Mouse (Mus musculus): ENCODE results near the gene Myo1a.

Gene Myo1a

DNA sequence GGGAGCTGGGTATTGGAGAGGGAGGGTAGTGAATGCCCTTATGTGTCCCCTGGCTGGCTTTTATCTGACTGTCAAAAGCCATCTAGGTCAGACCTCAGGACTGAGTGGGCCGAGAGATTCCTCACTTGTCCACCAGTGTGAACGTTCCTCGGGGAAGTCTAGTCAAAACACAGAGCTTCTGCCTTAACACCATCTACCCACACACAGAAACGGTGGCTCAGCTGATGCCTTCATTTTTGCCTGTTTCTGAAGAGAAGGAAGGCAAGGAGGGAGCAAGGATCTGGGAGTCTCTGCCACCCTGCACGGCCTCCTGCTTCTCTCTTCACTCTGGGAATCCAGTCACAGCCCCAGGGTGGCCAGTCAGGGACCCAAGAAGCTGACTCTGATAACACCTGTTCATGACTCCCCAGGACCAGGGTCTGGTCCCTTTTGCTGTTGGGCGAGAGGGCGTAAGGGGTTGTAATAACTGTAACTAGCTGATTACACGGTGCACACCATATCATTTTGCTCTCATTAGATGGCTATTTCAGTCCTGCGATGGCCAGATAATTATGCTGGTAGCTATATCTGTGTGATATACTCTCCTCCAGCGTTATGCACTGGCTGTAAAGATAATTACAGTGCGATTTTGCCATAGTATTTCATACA is 25.4 kb downstream of the Myo1a start:
- no peak for DNase-seq

DNA sequence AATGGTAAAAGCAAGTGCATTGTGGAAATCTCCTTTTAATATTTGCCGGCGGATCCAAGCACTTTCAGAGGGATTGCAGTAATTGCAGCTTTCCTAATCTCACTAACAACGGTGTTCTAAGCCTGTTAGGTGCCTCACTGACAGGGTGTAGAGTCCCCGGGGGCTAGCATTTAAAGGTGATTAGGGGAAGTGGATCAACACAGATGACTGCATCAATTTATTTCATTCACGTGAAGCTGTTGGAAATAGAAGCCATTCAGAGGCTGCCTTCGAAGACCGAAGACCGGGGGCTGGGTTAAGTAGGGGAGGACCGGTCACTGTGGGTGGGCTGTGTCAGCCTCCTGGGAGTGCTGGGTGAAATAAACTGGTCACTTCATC is 26.0 kb downstream of the Myo1a start:
- DNase-seq, result no peak

DNA sequence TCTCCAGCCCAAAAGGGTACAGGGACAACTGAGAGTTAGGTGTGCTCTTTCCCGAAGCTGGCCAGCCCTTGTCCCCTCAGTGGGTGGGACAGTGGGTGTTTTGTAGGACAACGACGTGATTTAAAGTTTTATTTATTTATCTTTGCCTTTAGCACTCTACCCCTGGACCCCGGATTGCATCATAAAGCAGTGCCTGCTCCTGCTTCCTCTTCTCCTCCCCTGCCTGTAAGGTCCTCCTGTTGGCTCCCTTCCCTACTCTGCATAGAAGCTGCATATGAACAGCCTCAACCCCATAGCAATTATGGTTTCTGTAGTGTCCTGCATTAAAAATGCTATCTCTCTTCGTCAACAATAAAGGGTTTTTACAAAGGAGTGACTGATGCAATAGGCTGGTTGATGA is 26.4 kb downstream of the Myo1a start:
- DNase-seq, result no peak

DNA sequence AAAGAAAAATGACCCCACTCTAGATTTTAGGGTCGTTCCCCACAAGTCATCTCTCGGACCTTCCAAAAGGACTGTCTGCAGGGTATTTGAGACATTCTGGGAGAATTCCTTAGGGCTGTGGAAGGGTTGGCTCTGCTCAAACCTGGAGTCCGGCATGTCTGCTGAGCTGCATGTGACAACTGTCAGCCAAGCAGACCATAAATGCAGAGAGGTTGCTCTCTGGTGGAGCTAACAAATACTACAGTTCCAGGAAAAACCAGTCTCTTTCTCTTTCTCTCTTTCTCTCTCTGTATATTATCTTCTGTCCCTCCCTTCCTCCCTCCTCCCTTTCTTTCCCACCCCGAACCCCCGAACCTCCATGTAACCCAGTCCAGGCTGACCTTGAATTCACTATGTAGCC is 29.5 kb downstream of the Myo1a start:
- DNase-seq, result no peak

DNA sequence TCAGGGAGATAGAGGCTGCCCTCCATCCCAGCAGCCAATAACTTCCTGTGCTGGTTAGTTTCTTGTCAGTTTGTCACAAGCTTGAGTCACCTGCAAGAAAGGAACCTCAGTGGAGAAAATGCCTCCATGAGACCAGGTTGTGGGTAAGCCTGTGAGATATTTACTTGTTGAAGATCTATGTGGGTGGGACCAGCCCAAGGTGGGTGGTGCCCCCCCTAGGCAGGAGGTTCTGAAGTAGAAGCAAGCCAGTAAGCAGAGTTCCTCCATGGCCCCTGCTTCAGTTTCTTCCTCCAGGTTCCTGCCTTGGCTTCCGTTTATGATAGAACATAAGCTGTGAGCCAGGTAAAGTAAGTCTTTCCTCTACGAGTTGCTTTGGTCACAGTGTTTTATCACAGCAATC is 31.3 kb downstream of the Myo1a start:
- DNase-seq, result no peak

DNA sequence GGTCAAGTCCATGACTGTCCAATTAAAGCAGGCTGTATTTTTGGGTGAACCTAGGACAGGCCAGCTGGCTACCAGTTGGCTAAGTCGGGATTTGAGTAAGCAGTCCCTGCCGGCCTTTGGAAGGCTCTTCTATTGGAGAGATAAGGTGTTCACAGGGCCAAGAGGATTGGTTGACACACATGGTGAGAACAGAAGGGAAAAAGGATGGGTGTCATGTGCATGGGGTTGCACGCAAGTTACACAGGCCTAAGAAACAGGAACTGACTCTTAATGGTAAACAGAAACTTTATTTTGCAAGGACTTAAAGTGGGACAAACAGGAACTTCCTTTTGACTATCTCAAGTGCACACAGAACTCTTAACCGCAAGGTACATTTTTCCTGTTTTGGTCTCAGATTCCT is 31.9 kb downstream of the Myo1a start:
- no peak for DNase-seq

DNA sequence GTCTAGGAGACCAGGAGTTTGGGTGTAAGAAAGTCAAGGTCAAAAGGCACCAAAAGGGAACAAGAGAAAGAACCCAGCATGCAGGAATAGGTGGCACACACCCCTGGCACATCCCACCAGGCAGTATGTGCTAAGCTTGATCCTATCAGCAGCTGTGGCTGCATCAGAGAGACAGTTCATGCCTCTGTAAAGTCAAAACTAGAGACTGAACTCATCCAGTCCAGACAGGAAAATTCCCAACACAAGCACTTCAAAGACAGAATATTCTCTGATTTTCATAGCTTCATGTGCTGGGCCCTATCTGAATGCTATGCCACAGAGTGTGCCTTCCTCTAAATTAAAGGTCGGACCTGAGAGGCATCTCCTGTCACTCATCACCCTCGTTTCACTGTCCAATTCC is 32.6 kb downstream of the Myo1a start:
- no peak for DNase-seq

DNA sequence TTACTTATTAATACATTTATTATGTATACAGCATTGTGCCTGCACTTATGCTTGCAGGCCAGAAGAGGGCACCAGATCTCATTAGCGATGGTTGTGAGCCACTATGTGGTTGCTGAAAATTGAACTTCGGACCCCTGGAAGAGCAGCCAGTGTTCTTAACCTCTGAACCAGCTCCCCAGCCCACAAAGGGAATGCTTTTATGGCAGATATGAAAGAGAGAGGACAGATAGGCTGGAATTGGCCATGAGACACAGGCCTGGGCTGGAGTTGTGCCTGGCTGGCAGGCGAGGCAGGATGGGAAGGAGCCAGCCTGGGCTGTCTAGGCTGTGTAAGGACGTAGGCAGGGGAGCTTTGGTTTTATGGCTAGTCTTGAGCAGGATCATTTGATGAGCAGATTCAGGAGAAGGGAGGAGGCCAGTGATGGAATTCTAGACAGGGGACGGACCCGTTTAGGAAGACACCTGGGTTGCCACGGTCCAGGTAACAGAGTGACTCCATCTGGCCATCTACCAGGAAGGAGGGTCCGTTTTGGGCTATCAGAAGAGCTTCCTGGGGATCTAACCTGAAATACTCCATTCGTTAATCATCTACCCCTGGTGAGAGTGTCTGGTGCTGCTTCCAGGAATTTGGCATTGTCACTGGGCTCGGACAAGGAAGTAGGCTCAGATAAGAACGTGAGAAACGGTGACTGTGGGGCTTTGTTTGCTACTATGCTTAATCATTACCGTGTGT is 33.3 kb downstream of the Myo1a start:
- peak; percentile 42 to 43 for DNase-seq

DNA sequence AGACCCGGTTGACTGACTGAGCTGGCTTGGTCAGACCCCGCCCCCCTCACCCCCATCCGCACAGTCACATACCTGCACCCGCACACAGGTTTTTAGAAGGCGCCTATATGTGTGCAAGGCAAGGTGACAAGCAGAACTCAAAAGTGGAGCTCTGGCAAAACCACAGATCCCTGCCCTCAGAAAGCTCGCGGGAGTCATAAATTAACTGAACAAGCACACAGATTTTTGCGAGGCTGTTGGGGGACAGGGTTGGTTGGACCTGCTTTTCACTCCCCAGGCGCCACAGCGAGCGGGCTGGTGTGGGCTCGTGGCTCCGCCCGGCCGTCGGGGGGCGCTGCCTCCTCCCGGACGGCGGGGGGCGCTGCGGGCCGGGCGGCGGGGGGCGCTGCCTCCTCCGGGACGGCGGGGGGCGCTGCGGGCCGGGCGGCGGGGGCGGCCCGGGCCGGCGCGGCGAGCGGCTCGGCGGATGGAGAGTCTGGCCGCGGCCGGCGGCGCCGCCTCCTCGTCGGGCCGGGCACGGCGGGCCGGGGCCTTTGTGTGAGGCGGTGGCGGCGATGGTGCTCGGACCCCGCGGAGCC is 34.2 kb downstream of the Myo1a start, which contains the start of gene Zbtb39:
Zbtb39 (plus strand) TSS at position 456 of the 578 bp plus-strand sequence.
- DNase-seq, result peak; percentile 71 to 88

DNA sequence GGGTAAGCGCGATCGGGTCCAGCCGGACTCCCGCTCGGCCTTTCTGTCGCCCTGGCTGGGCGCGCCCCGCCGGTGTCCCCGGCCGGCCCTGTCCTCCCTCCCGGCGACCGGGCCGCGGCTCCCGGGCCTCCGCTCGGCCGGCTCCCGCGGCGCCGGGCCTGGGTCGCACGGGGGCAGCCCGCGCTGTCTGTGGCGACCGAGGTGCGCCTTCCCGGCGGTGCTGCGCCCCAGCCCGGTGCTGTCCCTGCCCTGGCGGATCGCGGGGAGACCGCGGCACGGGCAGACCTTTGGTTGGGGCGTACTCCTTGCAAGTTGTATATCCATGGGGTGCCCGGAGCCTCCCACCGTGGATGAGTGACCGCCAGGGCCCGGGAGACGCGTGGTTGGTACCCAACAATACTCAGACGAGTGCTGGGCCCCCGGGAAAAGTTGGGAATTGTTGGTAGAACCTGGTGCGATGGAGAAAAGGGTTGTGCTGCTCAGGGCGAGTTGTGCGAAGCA is 34.7 kb downstream of the Myo1a start:
- peak in 1 of 2 experiments; percentile 31 for DNase-seq

DNA sequence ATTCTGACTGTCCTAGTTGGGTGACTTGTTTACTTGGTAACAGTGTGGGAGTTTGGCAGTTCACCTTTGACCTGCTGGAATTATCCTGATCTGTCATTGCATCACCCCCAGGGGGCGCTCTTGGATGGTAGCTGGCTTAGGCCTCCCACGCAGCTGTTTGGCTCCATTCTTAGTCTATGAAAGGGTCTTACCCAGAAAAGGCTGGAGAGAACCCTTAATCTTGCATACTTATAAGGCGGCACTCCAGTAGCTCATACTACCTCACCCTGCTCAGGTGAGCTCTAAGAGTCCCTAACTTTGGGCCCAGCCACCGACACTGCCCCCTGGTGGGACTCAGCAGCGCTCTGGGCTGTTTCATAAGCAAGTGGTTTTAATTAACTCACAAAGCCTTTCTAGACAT is 39.7 kb downstream of the Myo1a start:
- DNase-seq, result peak in 1 of 2 experiments; percentile 36

DNA sequence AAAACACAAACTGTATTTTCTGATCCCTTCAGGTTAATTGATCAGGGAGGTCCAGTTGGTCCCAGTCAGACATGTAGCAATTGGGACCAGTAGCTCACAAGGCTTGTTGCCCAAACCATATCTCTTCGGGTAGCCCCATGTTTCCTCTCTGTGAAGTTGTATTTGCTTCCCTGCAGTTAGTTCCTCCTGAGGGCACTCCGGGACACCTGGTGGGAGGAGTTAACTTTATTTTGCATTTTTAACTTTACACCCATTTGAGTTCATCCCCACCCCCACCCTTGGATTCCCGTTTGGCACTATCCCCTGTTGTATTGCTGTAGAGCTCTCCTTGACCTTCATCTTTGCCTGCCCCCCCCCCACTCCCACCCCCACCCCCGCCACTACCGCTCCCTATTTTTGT is 40.9 kb downstream of the Myo1a start:
- no peak for DNase-seq

DNA sequence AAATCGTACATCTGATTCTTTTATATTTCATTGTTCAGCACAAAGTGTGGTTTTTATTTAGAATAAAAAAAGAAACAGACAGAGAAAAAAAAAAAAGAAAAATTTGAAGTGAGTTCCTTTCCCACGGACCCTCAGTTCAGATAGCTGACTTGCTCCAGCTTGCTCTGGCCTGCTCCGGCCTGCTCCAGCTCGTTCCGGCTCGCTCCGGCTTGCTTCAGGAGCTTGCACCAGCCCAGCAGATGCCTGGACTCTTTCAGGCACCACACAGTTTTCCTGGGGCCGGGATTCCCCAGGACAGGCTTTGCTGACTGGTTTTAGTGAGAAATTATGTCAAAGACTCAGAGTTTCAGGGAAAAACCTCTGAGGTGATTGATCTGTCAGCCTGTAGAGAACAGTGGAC is 42.3 kb downstream of the Myo1a start:
- no peak for DNase-seq

DNA sequence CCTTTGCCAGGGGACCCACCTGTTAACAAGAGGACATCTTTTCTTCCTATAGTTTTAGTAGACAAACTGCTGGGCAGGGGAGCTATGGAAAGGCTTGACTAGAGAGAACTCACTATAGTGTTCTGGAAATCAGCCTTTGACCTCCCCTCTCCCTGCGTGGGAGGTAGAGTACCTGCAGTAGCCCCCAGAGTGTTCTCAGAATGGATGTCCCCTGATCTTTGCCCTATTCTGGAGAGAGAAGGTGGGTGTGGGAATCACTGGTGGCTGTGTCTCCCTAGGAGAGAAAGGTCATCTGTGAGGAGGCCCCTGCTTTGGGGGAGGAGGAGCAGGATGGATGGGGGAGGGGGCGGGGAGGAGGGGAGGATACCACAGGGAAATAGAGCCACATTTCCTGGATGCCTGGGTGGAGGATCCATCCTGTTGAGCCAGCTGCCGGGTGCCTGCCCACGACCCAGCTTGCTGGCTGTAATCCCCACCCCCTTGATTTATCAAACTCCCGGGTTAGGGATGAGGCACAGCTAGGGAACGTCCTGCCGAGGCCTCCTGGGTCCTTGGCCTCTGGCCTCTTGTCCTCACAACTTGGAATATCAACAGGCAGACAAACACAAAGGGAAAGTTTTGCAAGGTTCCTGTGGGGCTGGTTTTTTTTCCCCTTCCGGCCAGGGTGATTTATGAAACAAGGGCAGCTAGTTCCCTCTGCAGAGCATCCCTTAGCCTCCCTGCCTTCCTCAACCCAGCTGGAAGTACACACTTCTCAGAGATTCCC is 44.1 kb downstream of the Myo1a start:
- DNase-seq, result no peak

DNA sequence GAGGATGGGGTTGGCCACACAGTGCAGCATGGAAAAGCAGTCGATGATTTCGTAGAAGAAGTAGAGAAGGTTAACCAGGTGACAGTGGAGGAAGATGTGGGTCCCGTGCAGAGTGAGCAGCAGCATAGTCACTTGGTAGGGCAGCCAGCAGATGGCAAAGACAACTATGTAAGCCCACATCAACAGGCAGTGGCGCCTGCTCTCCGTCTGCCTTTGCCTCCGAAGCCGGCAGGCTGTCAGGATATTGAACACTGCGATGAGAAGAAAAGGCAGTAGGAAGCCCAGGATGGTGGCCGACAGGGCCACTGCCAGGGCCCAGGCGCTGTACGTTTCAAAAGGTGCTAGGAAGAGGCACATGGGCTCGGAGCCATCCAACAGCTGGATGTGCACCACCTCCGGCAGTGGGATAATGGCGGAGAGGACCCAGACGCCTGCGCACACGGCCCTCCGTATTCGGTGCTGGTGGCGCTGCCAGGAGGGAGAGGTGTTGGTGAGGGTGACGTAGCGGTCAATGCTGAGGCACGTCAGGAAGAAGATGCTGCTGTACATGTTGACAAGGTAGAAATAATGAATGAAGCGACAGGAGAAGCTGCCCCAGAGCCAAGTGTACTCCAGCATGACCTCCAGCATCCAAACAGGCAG is 45.3 kb downstream of the Myo1a start:
- DNase-seq, result peak in 1 of 2 experiments; percentile 23

DNA sequence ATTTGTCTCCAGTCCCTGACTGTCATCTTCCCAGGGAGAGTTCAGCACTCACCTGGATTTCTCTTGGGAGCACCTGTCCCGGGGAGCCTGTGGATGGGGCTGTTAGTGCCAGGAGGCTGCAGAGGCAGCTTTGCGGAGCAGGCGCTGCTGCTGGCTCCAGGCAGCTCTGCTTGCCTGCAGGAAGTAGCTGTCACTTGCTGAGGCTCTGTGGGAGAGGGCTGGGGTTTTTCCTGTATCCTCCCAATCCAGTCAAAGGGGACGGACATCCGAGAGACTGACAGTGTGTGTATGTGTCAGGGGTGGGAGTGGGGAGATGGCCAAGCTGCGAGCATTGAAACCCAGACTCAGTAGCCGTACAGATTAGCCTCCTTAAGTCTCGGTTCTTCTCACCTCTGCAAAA is 46.6 kb downstream of the Myo1a start, which contains the start of gene Gpr182:
Gpr182 (minus strand) TSS at position 185 of the 400 bp plus-strand sequence.
- DNase-seq, result no peak

DNA sequence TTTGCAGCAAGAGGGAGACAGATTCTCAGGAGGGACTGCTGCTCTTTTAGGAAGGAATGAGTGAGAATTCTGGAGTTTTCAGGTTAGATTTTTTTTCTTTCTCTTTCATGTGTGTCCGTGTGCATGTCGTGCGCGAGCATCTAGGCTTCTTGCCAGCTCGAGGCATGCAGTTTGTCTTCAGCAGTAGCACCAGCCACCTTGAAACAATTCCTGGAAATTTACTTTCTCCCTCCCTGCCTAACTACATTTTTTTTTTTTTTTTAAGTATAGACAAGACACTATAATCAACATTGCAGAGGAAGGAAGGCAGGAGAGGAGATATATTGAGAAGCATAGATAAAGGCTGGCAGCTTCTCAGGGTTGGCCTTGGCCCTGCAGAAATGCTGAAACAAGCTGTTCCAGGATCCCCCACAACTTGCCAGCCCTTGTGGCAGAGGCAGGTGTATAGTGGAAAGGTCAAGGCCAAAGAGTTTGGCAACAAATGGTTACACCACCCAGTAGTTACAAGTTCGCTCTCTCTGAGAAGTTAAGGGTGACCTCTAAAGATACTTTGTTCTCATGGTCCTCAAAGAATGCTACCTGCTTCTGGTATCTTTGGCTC is 49.7 kb downstream of the Myo1a start:
- no peak for DNase-seq

DNA sequence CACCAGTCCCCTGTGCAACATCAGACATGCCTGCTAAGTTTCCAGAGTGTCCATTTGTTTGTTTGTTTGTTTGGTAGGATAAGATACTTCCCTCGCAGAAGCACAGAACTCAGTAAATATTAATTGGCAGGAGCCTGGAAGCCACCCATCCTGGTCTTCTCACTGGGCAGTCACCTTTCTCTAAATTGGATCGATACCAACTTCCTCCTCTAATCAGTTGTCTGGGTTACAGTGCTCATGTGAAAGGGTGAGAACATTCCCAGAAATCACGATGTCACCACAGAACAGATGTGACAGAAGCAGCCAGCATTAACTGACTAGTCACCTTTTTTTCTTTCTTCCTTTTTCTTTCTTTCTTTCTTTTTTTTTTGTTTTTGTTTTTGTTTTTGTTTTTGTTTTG is 50.3 kb downstream of the Myo1a start:
- DNase-seq, result no peak

DNA sequence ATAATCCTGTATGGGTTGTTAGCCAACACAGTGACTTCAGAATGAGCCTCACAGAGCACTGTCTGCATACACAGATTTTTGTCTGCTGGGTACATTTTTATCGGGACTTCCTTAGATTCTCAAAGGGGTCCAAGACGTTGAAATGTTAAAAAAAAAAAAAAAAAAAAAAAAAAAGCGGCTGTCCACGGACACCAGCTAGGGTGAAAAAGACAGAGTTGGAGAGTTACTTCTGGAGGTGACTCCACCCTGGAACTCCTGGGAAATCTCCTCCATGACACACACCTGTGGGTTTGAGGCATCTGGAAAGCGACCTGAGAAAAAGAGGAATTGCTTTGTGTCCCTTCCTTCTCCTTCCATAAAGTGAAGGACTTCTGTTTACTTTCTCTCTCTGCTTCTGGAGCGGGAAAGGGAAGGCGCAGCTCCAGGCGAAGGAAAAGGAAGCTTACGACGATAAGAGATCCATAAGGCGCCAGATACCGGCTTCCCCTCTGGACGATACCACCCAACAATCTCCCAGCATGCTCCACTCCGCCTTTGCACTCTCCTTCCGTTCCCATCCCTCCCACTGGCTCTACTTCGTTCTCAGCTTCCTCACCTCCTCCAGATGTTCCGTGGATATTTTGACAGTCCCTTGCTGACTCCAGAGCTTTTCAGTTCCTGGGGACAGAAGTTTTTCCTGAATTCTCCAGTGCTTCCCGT is 50.9 kb downstream of the Myo1a start:
- no peak for DNase-seq

DNA sequence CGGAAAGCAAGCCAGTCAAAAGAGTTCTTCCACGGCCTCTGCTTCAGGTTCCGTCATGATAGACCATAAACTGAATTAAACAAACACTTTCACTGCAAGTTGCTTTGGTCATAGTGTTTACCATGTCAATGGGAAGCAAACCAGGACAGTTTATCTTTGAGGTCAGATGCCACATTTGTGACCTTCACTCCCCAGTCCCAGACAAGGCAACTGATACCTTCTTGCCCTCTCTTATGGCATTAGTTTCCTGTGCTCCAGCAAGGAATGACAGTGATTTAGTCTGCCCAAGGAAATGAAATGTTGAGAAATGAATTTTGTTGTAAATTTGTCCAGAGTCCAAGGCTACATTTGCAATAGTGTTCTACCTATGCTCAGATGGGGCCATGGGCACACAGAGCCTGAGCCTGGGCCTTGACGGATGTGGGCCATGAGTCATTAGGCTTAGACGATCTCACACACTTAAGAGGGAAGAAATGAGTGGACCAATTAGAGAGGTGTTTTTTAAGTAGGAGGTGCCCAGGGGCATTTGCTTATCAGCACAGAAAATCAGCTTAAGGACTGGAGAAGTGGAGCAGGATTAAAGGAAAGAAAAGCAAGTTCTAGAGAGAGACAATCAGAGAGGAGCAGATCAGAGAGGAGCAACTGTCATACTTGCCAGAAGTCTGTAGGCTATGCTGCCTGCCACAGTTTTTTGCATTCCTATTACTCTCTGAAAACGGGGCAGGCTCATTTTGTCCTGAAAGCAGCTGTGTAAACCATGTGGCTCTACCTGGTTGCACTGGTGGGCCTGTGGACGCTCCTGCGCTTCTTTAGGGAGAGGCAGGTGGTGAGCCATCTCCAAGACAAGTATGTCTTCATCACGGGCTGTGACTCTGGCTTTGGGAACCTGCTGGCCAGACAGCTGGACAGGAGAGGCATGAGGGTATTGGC is 54.5 kb downstream of the Myo1a start, which contains the start of the genes Rdh1 and Rdh16f1:
Rdh1 (plus strand) TSS at position 541 of the 930 bp plus-strand sequence.
Rdh16f1 (plus strand) TSS at position 607 of the 930 bp plus-strand sequence.
- DNase-seq, result no peak

Data from cerebellum, adult 18-20 months (tissue).